Mouse (Mus musculus) embryonic fibroblast, embryonic 13.5 days (primary cell): ENCODE results near the gene Tmem132a.

Experiments used
- CTCF ChIP-seq: IDR thresholded peaks from 2 replicates; pipeline ENCODE4 v1.5.1; 2011; ENCODE audit warnings: mild to moderate bottlenecking, control low read depth, low read length, moderate library complexity, borderline replicate concordance; ENCODE audit not compliant: insufficient read depth
- POLR2A ChIP-seq: IDR thresholded peaks from 2 replicates; pipeline ENCODE4 v1.6.1; 2011; ENCODE audit warnings: low read depth, mild to moderate bottlenecking, control low read depth, low read length, moderate library complexity

GRCm38 (mm10) chr19:10909087-10909721 lies 39.5 kb upstream of the Tmem132a start:
- TF ChIP-seq CTCF (no peak), POLR2A (no peak)
